ENCODE assay signal across 16 mouse cellular contexts in genomic region chr6:78115079-78115478, GRCm38 (mm10).
A peak's percentile ranks its signal among the peaks of the same experiment; 100 is the strongest.
DNase-seq lines count a peak whose midpoint lies in the region; ATAC-seq and TF ChIP-seq lines count a peak whose summit lies in the region.
"Had no signal": no experiment of that assay in that cellular context is flagged by ENCODE, and none has a peak within 500 bp of the region (broad histone marks: within the 10 kb centered on the region; RNA-seq: fewer than 3 reads in every experiment).

No protein-coding gene starts in this region.

- no peaks in the 10 kb centered on the region for H3K4me1 ChIP-seq in forebrain, embryonic 12.5 days
- H3K4me1 ChIP-seq in forebrain, embryonic 13.5 days, result peaks cover 5% of the 10 kb centered on the region; the same call in 1 of the 2 replicates
- H3K4me1 ChIP-seq in midbrain, embryonic 11.5 days (ENCODE audit: control insufficient read depth, insufficient read depth, low read length), result no peaks in the 10 kb centered on the region; the same call in 1 of the 2 replicates
- H3K4me1 ChIP-seq in midbrain, embryonic 13.5 days (replicated peaks), result no peaks in the 10 kb centered on the region
- H3K4me1 ChIP-seq: embryonic facial prominence, embryonic 15.5 days; heart, embryonic 15.5 days had no signal

- H3K36me3 ChIP-seq in forebrain, embryonic 12.5 days (replicated peaks), result no peaks in the 10 kb centered on the region
- H3K36me3 ChIP-seq in forebrain, embryonic 13.5 days (ENCODE audit: poor library complexity, severe bottlenecking), result no peaks in the 10 kb centered on the region
- no peaks in the 10 kb centered on the region for H3K36me3 ChIP-seq in midbrain, embryonic 11.5 days (ENCODE audit: control insufficient read depth, insufficient read depth, low read length)
- H3K36me3 ChIP-seq in midbrain, embryonic 13.5 days, result no peaks in the 10 kb centered on the region
- H3K36me3 ChIP-seq: embryonic facial prominence, embryonic 15.5 days; heart, embryonic 15.5 days had no signal

- H3K9ac ChIP-seq in forebrain, embryonic 12.5 days, result no peak overlapping the region
- H3K9ac ChIP-seq in forebrain, embryonic 13.5 days, result no peak overlapping the region
- H3K9ac ChIP-seq in midbrain, embryonic 11.5 days (ENCODE audit: low read length), result no peak overlapping the region
- no peak overlapping the region for H3K9ac ChIP-seq in midbrain, embryonic 13.5 days (replicated peaks)
- H3K9ac ChIP-seq: embryonic facial prominence, embryonic 15.5 days; heart, embryonic 15.5 days had no signal

- H3K4me2 ChIP-seq in forebrain, embryonic 12.5 days, result no peak overlapping the region
- H3K4me2 ChIP-seq in forebrain, embryonic 13.5 days, result no peak overlapping the region
- no peak overlapping the region for H3K4me2 ChIP-seq in midbrain, embryonic 11.5 days
- H3K4me2 ChIP-seq in midbrain, embryonic 13.5 days (replicated peaks), result no peak overlapping the region
- H3K4me2 ChIP-seq: embryonic facial prominence, embryonic 15.5 days; heart, embryonic 15.5 days; liver, embryonic 11.5 days had no signal

- WGBS in forebrain, embryonic 12.5 days, result 33% methylated on average over 4 of the region's 4 CpGs
- WGBS in forebrain, embryonic 13.5 days, result 32% methylated on average over 4 of the region's 4 CpGs
- 23% methylated on average over 4 of the region's 4 CpGs for WGBS in midbrain, embryonic 11.5 days
- 29% methylated on average over 4 of the region's 4 CpGs for WGBS in midbrain, embryonic 13.5 days

- H3K4me3 ChIP-seq in forebrain, embryonic 12.5 days (replicated peaks), result no peak overlapping the region
- H3K4me3 ChIP-seq in forebrain, embryonic 13.5 days, result no peak overlapping the region
- H3K4me3 ChIP-seq in midbrain, embryonic 11.5 days (ENCODE audit: low read depth, low read length), result no peak overlapping the region
- H3K4me3 ChIP-seq in midbrain, embryonic 13.5 days (replicated peaks), result no peak overlapping the region
- H3K4me3 ChIP-seq: embryonic facial prominence, embryonic 15.5 days; heart, embryonic 15.5 days had no signal

- peak; percentile 23; the same call in 1 of the 2 replicates for ATAC-seq in forebrain, embryonic 12.5 days (ENCODE audit: low FRiP score)
- ATAC-seq in forebrain, embryonic 13.5 days, result no peak
- peak; percentile 75 for ATAC-seq in midbrain, embryonic 11.5 days (ENCODE audit: low FRiP score)
- no peak for ATAC-seq in midbrain, embryonic 13.5 days
- no peak for ATAC-seq in megakaryocyte-erythroid progenitor cell, adult 5-6 weeks (replicated peaks; ENCODE audit: low FRiP score, low TSS enrichment, poor library complexity, severe bottlenecking)
- ATAC-seq: activated CD4-positive, CD25-positive, alpha-beta regulatory T cell, adult 4 months; lung, postnatal 0 days had no signal

- no peak overlapping the region for H3K27ac ChIP-seq in forebrain, embryonic 12.5 days
- H3K27ac ChIP-seq in forebrain, embryonic 13.5 days, result no peak overlapping the region
- H3K27ac ChIP-seq in midbrain, embryonic 11.5 days (ENCODE audit: low read depth, low read length), result no peak overlapping the region
- H3K27ac ChIP-seq in midbrain, embryonic 13.5 days, result no peak overlapping the region
- H3K27ac ChIP-seq: embryonic facial prominence, embryonic 15.5 days; heart, embryonic 15.5 days had no signal

- TF ChIP-seq CTCF in brain, embryonic 14.5 days (IDR thresholded peaks at IDR 0.05; ENCODE audit: borderline replicate concordance, extremely low read depth, insufficient read depth, insufficient read length), result peak; percentile 8; the same call in 1 of the 2 replicates

- H3K9me3 ChIP-seq in forebrain, embryonic 12.5 days, result no peaks in the 10 kb centered on the region
- no peaks in the 10 kb centered on the region for H3K9me3 ChIP-seq in forebrain, embryonic 13.5 days (replicated peaks)
- no peaks in the 10 kb centered on the region for H3K9me3 ChIP-seq in midbrain, embryonic 11.5 days (ENCODE audit: control insufficient read depth, low read length)
- no peaks in the 10 kb centered on the region for H3K9me3 ChIP-seq in midbrain, embryonic 13.5 days
- H3K9me3 ChIP-seq: embryonic facial prominence, embryonic 15.5 days; heart, embryonic 15.5 days had no signal

- H3K27me3 ChIP-seq in forebrain, embryonic 12.5 days, result no peaks in the 10 kb centered on the region
- H3K27me3 ChIP-seq in forebrain, embryonic 13.5 days, result no peaks in the 10 kb centered on the region
- no peaks in the 10 kb centered on the region for H3K27me3 ChIP-seq in midbrain, embryonic 11.5 days (ENCODE audit: control insufficient read depth, insufficient read depth, low read length)
- no peaks in the 10 kb centered on the region for H3K27me3 ChIP-seq in midbrain, embryonic 13.5 days
- H3K27me3 ChIP-seq: embryonic facial prominence, embryonic 15.5 days; heart, embryonic 15.5 days had no signal

- TF ChIP-seq POLR2A in brain, embryonic 14.5 days (IDR thresholded peaks at IDR 0.05; ENCODE audit: borderline replicate concordance, extremely low read depth, insufficient read depth, insufficient read length, poor library complexity, severe bottlenecking), result no peak

- peak; percentile 87 for DNase-seq in midbrain, embryonic 11.5 days (ENCODE audit: low spot score, missing footprints)
- DNase-seq in brain, embryonic 14.5 days (ENCODE audit: low read depth), result peak; percentile 9
- DNase-seq in mesoderm, embryonic 11.5 days (ENCODE audit: low read depth, low spot score), result peak; percentile 15
- DNase-seq in left cerebral cortex, adult 8-10 months (ENCODE audit: low spot score in 2 of 2), result no peak
- DNase-seq: B cell, adult 2 months; cerebellum, adult 2 months; thymus, adult 18-20 months had no signal

Comparison
In these comparisons a context has a peak if more than half of its experiments do, and no peak if none do; other contexts are left out.
1. ATAC-seq: peak in forebrain, embryonic 12.5 days (single experiment) and midbrain, embryonic 11.5 days (single experiment); none in forebrain, embryonic 13.5 days (single experiment), midbrain, embryonic 13.5 days (single experiment) and megakaryocyte-erythroid progenitor cell, adult 5-6 weeks (single experiment).
2. DNase-seq: peak in midbrain, embryonic 11.5 days (single experiment), brain, embryonic 14.5 days (single experiment) and mesoderm, embryonic 11.5 days (single experiment); none in left cerebral cortex, adult 8-10 months (0 of 2).